ENCODE assay signal across 8 mouse cellular contexts in genomic region chr1:77824716-77825387, GRCm38 (mm10).
DNase-seq lines count a peak whose midpoint lies in the region.

No protein-coding gene starts in this region.

- peak; percentile 29 for DNase-seq in layer of hippocampus, adult 11-12 months (ENCODE audit: low spot score)
- DNase-seq in layer of hippocampus, adult 9-10 months (ENCODE audit: low spot score): no peak
- peak; percentile 11 to 38 for DNase-seq in frontal cortex, postnatal 10 days (ENCODE audit: low spot score in 2 of 2)
- peak; percentile 21 to 77 for DNase-seq in left cerebral cortex, postnatal 25 days (ENCODE audit: low spot score in 2 of 2)
- DNase-seq in right cerebral cortex, postnatal 25 days: peak; percentile 7
- DNase-seq in ovary, adult 18-20 months (ENCODE audit: low spot score): no peak
- no peak for DNase-seq in adrenal gland, adult 18-20 months (ENCODE audit: low spot score in 2 of 2)
- DNase-seq in kidney, postnatal 25 days: no peak

- intact Hi-C loops in left cerebral cortex, postnatal 25 days (cut with DNase I): loop anchor here (10.0 kb wide), 1 partner anchor 260 kb away; no protein-coding TSS in a partner anchor

Comparison
In these comparisons a context has a peak if more than half of its experiments do, and no peak if none do; other contexts are left out.
1. DNase-seq: peak in layer of hippocampus, adult 11-12 months (single experiment), frontal cortex, postnatal 10 days (2 of 2), left cerebral cortex, postnatal 25 days (2 of 2) and right cerebral cortex, postnatal 25 days (single experiment); none in layer of hippocampus, adult 9-10 months (single experiment), ovary, adult 18-20 months (single experiment), adrenal gland, adult 18-20 months (0 of 2) and kidney, postnatal 25 days (0 of 2).